Mouse (Mus musculus) neural tube, embryonic 11.5 days (tissue): Measurements from ENCODE around the gene Gm13305. TPM values are rescaled to one million over a fixed set of nuclear protein-coding genes. Genes with fewer than 3 reads are reported as not detected.
"Not testable (repeated sequence)": the region's sequence is repeated elsewhere in the genome, so short reads cannot be mapped to it uniquely, and the experiment has no call there.

Experiments used
- ATAC-seq: fragments of 200-750 bp; cut with Nextera tagmentation; 2 replicates; pipeline ENCODE4 v1.8.0; 2017; ENCODE audit warnings: moderate number of reproducible peaks, mild to moderate bottlenecking, moderate TSS enrichment, moderate library complexity; ENCODE audit not compliant: insufficient read depth, low FRiP score, low TSS enrichment
- DNase-seq: peaks from one replicate; pipeline ENCODE4 v3.0.0-alpha.2; 2015; ENCODE audit warnings: low spot score
- H3K27ac ChIP-seq: fragments of 300-500 bp; sonication (generic); 2 replicates; pipeline ENCODE4 v1.5.1; 2014; ENCODE audit warnings: low read depth, mild to moderate bottlenecking, low read length
- H3K27me3 ChIP-seq: fragments of 300-500 bp; sonication (generic); 2 replicates; pipeline ENCODE4 v1.6.1; 2014; ENCODE audit warnings: mild to moderate bottlenecking, low read length, mixed read lengths; ENCODE audit not compliant: control insufficient read depth, insufficient read depth
- H3K36me3 ChIP-seq: fragments of 300-500 bp; sonication (generic); 2 replicates; pipeline ENCODE4 v1.6.1; 2014; ENCODE audit warnings: mild to moderate bottlenecking, low read length, moderate library complexity, mixed read lengths; ENCODE audit not compliant: control insufficient read depth, insufficient read depth
- H3K4me1 ChIP-seq: fragments of 300-500 bp; sonication (generic); 2 replicates; pipeline ENCODE4 v1.6.1; 2014; ENCODE audit warnings: low read length, mixed read lengths; ENCODE audit not compliant: control insufficient read depth, insufficient read depth
- H3K4me2 ChIP-seq: fragments of 300-500 bp; sonication (generic); 2 replicates; pipeline ENCODE4 v1.6.1; 2014; ENCODE audit warnings: low read depth, mild to moderate bottlenecking, moderate library complexity
- H3K4me3 ChIP-seq: fragments of 300-500 bp; sonication (generic); 2 replicates; pipeline ENCODE4 v1.5.1; 2014; ENCODE audit warnings: low read depth, low read length
- H3K9ac ChIP-seq: fragments of 300-500 bp; sonication (generic); 2 replicates; pipeline ENCODE4 v1.6.1; 2014; ENCODE audit warnings: mild to moderate bottlenecking, low read length
- H3K9me3 ChIP-seq: fragments of 300-500 bp; sonication (generic); 2 replicates; pipeline ENCODE4 v1.6.1; 2016; ENCODE audit warnings: low read length; ENCODE audit not compliant: control insufficient read depth
- WGBS: fragments of 180-500 bp; shearing (Covaris S2); extraction: QIAGEN DNeasy Blood & Tissue Kit; methylation state at CpG from one replicate; pipeline ENCODE4 v1.1.7; 2014; 5-methylcytosine and 5-hydroxymethylcytosine counted together
- polyA plus RNA-seq: library from polyadenylated mRNA; unstranded; fragments of >200 nt; fragmentation: Nextera tagmentation; extraction: Ambion mirVana; gene quantifications from 2 replicates; pipeline ENCODE4 v1.2.1, GENCODE M21; 2014

The Gm13305 gene
- polyA plus RNA-seq: not detected in 2 replicates

DNA sequence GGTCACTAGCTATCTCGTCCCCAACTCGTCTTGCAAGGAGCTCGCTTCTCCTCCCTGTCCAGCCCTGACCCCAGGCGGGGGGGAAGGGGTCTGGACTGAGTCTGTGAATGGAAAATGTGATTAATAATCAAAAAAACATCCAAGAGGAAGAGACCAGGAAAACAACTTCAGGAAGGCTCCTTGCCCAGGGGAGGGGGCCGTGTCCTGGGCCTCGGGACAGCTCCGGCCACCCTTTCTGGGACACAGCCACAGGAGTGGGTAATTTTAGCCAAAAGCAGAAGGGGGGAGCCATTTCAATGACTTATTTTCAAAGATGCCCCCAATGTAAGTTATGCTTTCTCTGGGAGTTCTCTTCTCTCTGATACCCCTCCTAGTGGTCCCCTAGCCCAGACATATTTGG, at the start of gene Gm13305:
Gm13305 (minus strand) TSS at position 101 of the 400 bp plus-strand sequence.
- not testable (repeated sequence) for ATAC-seq, H3K9ac ChIP-seq, H3K27ac ChIP-seq, H3K4me2 ChIP-seq, H3K4me3 ChIP-seq, H3K36me3 ChIP-seq, H3K27me3 ChIP-seq, H3K4me1 ChIP-seq, H3K9me3 ChIP-seq, DNase-seq
- WGBS: no CpG with 5 or more reads among the region's 7 CpGs

DNA sequence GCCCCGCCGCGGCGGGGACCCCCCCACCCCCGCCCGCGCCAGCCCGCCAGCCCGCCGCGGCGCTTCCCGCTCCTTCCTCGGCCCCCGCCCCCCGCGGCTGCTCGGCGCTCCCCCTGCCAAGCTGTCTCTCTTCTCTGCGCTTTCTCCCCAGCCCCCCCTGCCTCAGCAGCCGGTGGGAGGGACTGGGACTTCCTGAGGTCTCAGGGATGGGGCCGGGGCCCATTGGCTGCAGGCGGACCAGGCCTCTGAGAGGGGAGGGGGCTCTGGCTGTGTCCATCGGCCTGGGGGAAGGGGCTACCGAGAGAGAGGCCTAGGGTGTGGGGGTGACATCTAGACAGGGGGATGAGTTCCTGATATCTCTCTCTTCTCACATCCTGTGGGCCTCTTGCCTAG, 16.6 kb upstream of the Gm13305 start:
- H3K4me3 ChIP-seq, H3K9me3 ChIP-seq, H3K9ac ChIP-seq, H3K4me2 ChIP-seq, DNase-seq, H3K4me1 ChIP-seq, H3K27me3 ChIP-seq, H3K27ac ChIP-seq, H3K36me3 ChIP-seq: not testable (repeated sequence)
- no CpG with 5 or more reads among the region's 25 CpGs for WGBS
- ATAC-seq: peak; percentile 58

DNA sequence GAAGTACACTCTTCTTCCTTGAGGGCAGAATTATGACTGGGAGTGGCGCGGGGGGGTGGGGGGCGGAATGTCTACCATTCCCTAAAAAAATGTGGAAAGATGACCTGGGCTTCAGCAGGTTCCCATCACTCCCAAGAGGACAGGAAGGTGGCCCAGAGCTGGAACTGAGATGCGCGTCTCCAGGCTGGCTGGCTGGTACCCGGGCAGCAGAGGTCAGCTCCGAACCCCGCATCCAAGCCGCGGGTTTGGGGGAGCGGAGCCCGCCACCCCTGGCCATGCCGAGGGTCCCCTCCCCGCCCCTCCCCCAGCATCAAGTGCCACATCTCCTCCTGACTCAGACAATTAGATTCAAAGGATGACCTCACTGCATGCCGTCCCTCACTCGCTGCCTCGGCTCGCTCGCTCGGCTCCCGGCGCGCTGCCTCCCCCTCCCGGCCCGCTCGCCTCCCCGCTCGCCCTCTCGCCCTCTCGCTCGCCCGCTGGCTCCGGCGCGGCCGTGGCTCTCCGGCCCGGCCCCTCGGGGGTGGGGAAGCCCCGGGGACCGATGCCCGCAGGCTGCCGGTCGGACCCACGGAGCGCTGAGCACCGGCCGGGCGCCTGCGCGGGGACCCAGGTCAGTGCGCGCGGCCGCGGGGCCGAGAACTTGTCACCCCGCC, 16.0 kb upstream of the Gm13305 start:
- not testable (repeated sequence) for DNase-seq, H3K4me1 ChIP-seq, H3K4me2 ChIP-seq, H3K27ac ChIP-seq, H3K9me3 ChIP-seq, H3K27me3 ChIP-seq, H3K9ac ChIP-seq, H3K36me3 ChIP-seq, H3K4me3 ChIP-seq
- peak; percentile 53 for ATAC-seq
- no CpG with 5 or more reads among the region's 58 CpGs for WGBS

DNA sequence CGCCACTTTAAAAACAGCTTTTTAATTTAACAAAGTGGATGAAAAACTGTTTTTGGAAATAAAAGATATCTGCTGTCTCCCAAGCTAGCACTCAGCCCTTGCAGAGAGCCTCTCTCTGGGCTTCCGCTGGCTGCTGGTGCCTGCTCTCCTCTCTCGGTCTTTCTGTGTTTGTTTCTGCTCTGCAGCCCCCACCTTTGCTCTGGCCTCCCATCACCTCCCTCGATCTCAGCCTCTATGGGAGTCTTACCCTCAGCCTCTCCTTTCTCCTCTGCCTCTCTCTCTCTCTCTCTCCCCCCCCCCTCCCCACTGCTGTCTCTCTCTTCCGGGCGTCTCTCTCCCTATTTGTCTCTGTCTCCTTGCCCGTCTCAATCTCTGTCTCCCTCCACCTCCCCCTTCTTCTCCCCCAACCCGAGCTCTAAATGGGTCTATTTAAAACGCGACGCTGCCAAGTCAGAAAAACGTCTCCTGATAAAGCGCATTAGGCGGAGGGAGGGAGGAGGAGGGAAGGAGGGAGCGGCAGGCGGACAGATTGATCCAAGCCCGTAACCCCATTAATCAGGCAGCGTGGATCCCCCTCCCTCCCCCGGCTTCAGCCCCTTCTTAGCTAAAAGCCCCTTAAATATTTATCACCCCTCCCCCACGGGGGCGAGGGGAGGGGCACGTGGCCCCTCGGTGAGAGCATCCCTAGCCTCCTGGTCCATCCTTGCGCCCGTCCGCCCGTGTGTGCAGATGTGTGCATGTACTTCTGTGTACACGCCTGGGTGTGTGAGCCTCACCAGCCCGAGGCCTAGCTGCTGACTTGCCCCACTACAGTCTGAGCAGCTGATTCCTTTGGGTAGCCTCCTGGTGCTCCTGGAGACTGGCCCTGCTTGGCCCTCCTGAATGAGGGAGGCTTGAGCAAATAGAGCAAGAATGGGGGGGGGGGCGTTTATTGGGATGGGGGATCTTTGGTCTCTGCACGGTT, 15.1 kb upstream of the Gm13305 start:
- not testable (repeated sequence) for H3K27ac ChIP-seq, H3K36me3 ChIP-seq, DNase-seq, H3K4me2 ChIP-seq, H3K27me3 ChIP-seq, H3K4me3 ChIP-seq, H3K9me3 ChIP-seq, H3K4me1 ChIP-seq, H3K9ac ChIP-seq
- no CpG with 5 or more reads among the region's 31 CpGs for WGBS
- ATAC-seq: peak; percentile 77

DNA sequence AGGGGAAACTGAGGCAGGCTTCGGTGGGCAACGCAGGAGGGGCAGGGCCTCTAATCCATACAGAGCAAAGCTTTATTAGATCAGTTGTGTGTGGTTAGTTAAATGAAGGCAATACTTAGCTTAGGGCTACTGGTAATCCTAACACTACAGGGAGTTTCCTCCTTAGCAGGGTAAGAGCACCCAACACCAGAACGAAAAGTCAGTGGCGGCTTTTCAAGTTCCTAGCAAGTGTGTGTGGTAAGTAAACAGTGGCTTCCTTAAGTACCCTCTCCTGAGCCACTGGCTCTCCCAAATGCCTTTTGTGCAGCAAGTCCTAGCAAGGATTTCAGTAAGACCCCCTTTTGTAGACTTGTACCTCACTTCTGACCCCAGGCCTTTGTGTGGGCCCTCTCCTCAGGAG, 9.8 kb upstream of the Gm13305 start:
- H3K4me1 ChIP-seq, H3K27ac ChIP-seq, H3K36me3 ChIP-seq, H3K4me2 ChIP-seq, H3K4me3 ChIP-seq, DNase-seq, H3K27me3 ChIP-seq, H3K9ac ChIP-seq, H3K9me3 ChIP-seq, ATAC-seq: not testable (repeated sequence)
- no CpG with 5 or more reads among the region's 4 CpGs for WGBS

DNA sequence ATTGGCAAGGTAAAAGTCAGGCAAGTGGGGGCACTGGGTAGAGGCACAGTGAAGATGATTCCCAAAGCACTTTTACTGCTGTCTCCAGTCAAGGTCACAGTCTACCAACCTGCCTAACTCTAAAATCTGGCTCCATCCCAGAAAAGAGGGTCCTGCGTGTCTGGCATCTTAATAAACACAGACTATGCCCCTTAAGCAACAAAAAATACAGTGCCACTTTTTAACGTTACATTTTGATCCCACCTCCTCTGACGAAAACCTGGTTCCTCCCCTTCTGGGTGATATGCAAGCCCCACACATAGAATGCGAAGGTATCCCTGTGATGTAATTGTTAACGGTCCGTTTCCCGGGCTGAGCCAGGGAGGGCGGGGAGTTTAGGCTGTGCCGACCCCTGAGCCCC, 15.3 kb downstream of the Gm13305 start, which contains the start of gene Gm13306:
Gm13306 (plus strand) TSS at position 301 of the 400 bp plus-strand sequence.
- DNase-seq, H3K27ac ChIP-seq, H3K9ac ChIP-seq, H3K36me3 ChIP-seq, H3K9me3 ChIP-seq, H3K27me3 ChIP-seq, ATAC-seq, H3K4me3 ChIP-seq, H3K4me2 ChIP-seq, H3K4me1 ChIP-seq: not testable (repeated sequence)
- WGBS: no CpG with 5 or more reads among the region's 9 CpGs

GRCm38 (mm10) chr4:42114517-42114916, 53.9 kb downstream of the Gm13305 start, which contains the start of gene Gm13304:
Gene Gm13304 (plus strand): TSS chr4:42114817.
- not testable (repeated sequence) for H3K4me1 ChIP-seq, ATAC-seq, H3K4me2 ChIP-seq, H3K27ac ChIP-seq, DNase-seq, H3K27me3 ChIP-seq, H3K4me3 ChIP-seq, H3K9ac ChIP-seq, H3K9me3 ChIP-seq, H3K36me3 ChIP-seq
- no CpG with 5 or more reads among the region's 5 CpGs for WGBS
